Mouse (Mus musculus) stomach, postnatal 0 days (tissue): Measurements from ENCODE around the gene Pax1. TPM values are rescaled to one million over a fixed set of nuclear protein-coding genes. Genes with fewer than 3 reads are reported as not detected.

Experiments used
- ATAC-seq: fragments of 200-750 bp; cut with Nextera tagmentation; 2 replicates; pipeline ENCODE4 v1.8.0; 2017; ENCODE audit not compliant: low FRiP score, low TSS enrichment
- DNase-seq: peaks from one replicate; pipeline ENCODE4 v3.0.0-alpha.2; 2016; ENCODE audit warnings: low spot score
- H3K27ac ChIP-seq: fragments of 300-500 bp; sonication (generic); replicated peaks from 2 replicates; pipeline ENCODE4 v1.5.1; 2014; ENCODE audit warnings: mild to moderate bottlenecking, control low read depth
- H3K27me3 ChIP-seq: fragments of 300-500 bp; sonication (generic); 2 replicates; pipeline ENCODE4 v1.6.1; 2014; ENCODE audit warnings: low read length; ENCODE audit not compliant: control insufficient read depth, insufficient read depth
- H3K36me3 ChIP-seq: fragments of 300-500 bp; sonication (generic); 2 replicates; pipeline ENCODE4 v1.6.1; 2014; ENCODE audit warnings: low read length, mixed read lengths; ENCODE audit not compliant: control insufficient read depth, insufficient read depth
- H3K4me1 ChIP-seq: fragments of 300-500 bp; sonication (generic); replicated peaks from 2 replicates; pipeline ENCODE4 v1.6.1; 2014; ENCODE audit warnings: antibody characterized with exemption; ENCODE audit not compliant: control insufficient read depth, insufficient read depth
- H3K4me2 ChIP-seq: fragments of 300-500 bp; sonication (generic); replicated peaks from 2 replicates; pipeline ENCODE4 v1.6.1; 2014; ENCODE audit warnings: low read depth, mild to moderate bottlenecking, control low read depth, moderate library complexity
- H3K4me3 ChIP-seq: fragments of 300-500 bp; sonication (generic); 2 replicates; pipeline ENCODE4 v1.5.1; 2014; ENCODE audit warnings: low read depth, low read length, control low read depth
- H3K9ac ChIP-seq: fragments of 300-500 bp; sonication (generic); 2 replicates; pipeline ENCODE4 v1.6.1; 2014; ENCODE audit warnings: mild to moderate bottlenecking, low read length, control low read depth, mixed read lengths
- H3K9me3 ChIP-seq: fragments of 300-500 bp; sonication (generic); 2 replicates; pipeline ENCODE4 v1.6.1; 2016; ENCODE audit warnings: low read length; ENCODE audit not compliant: control insufficient read depth
- CTCF ChIP-seq: IDR thresholded peaks from 2 replicates; pipeline ENCODE4 v1.5.1; 2016; ENCODE audit warnings: antibody characterized with exemption, low read depth, mild to moderate bottlenecking, moderate library complexity
- EP300 ChIP-seq: optimal IDR thresholded peaks from 2 replicates; pipeline ENCODE3; 2016; ENCODE audit warnings: antibody characterized with exemption
- WGBS: fragments of 180-500 bp; shearing (Covaris S2); extraction: QIAGEN DNeasy Blood & Tissue Kit; methylation state at CpG from one replicate; pipeline ENCODE4 v1.1.7; 2014; 5-methylcytosine and 5-hydroxymethylcytosine counted together
- polyA plus RNA-seq: library from polyadenylated mRNA; unstranded; fragments of >200 nt; fragmentation: Nextera tagmentation; extraction: Ambion mirVana; gene quantifications from 2 replicates; pipeline ENCODE4 v1.2.1, GENCODE M21; 2015

The Pax1 gene
- polyA plus RNA-seq, 1 experiment from 2014 or later = not detected

DNA sequence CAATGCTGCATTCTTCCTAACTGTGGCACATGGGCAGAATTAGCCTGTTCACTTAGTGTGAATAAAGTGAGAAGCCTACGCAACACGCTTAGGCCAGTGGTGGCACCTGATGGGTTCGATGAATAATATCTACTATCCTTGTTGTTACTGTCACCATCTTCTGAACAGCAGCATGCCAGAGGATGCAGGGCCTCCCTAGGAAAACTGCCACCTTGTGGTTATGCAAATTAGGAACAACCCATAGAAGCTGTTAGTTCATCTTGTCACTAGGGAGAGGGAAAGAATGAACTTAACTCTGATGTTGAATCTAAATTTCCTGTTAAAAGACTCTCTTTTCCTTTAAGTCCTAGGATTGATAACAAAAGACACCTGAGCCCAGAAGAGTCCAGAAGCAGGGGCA lies 53.3 kb downstream of the Pax1 start:
- 93% methylated on average over 3 of the region's 3 CpGs for WGBS
- Histone ChIP-seq H3K9ac (no peak overlapping the region), H3K4me3 (no peak overlapping the region), H3K9me3 (no peaks in the 10 kb centered on the region), H3K27ac (no peak overlapping the region), H3K4me1 (no peaks in the 10 kb centered on the region), H3K4me2 (no peak overlapping the region), H3K27me3 (no peaks in the 10 kb centered on the region), H3K36me3 (no peaks in the 10 kb centered on the region)
- TF ChIP-seq CTCF = 0 out of 2 replicates have a peak, but pooled peaks have one; percentile 23
- no peak for TF ChIP-seq EP300
- ATAC-seq (no peak), DNase-seq (no peak)

DNA sequence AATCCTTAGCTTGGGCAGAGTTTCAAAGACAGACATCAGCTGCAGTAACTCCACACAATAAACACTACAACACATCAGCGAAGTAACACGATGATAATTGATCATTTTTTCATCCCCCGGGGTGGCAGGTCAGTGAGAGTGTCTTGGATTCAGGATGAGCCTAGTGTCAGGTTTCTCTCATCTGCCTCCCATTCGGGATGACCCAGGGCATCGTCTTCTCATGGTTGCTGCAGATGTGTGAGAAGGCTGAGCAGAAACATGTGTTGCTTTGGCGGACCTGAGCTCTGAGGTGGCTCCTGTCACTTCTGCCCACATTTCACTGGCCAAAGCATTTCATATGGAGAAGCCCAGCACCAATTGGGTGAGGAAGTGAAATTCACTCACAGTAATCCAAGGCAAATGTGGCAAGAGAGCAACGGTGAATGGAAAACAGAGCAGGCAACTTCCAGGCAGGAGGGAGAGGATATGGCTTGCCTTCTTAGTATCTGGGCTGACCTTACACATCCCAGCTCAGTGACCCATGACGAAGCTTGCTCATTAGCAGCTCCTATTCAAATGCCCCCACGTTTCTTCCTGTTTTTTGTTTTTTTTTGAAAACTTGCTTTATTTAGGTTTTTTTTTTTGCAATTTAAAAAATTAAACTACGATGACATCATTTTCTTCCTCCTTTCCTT lies 63.0 kb downstream of the Pax1 start:
- Histone ChIP-seq H3K9me3 (no peaks in the 10 kb centered on the region), H3K9ac (no peak overlapping the region), H3K4me3 (no peak overlapping the region), H3K36me3 (no peaks in the 10 kb centered on the region), H3K27ac (no peak overlapping the region), H3K27me3 (no peaks in the 10 kb centered on the region), H3K4me2 (no peak overlapping the region), H3K4me1 (no peaks in the 10 kb centered on the region)
- 47% methylated on average over 10 of the region's 10 CpGs for WGBS
- DNase-seq (no peak), ATAC-seq (no peak)
- TF ChIP-seq CTCF (no peak), EP300 (no peak)

DNA sequence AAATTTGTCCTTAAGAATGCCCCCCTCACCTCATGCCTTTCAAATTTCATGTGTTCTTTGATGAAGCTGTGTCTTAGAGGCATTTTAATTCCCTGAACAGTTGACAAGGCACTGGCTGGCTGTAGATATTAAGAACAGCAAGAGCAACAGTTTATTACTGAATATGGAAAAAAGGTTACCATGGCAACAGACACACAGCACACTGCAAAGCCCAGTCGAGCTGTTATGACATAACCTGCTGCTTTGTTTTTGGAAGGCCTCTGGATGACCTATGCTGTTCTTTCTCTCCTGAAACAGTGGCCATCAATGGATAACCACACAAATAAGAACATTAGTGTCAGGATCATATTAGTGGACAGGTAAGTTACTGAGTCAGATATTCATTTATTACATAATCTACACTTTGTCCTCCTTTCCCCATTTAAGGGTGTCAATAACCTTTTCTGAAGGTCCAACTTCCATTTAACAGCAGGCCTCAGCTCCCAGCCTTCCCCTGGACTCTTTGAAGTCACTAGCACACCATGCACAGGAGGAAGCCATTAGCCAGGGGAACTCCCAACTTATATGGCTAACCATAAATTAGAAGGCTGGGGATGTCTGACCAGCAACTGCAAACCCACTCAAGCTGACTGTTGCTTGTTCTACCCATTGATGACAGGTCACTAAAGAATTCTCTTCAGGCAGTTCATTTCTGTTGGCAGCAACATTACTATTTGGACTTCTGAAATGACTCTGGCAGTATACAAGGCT lies 68.1 kb downstream of the Pax1 start:
- H3K9me3 ChIP-seq = no peaks in the 10 kb centered on the region
- 12% methylated on average over 1 of the region's 1 CpGs for WGBS
- H3K4me3 ChIP-seq = no peak overlapping the region
- no peaks in the 10 kb centered on the region for H3K36me3 ChIP-seq
- H3K9ac ChIP-seq = no peak overlapping the region
- H3K4me1 ChIP-seq = no peaks in the 10 kb centered on the region
- no peak overlapping the region for H3K4me2 ChIP-seq
- ATAC-seq (no peak), DNase-seq (no peak)
- H3K27ac ChIP-seq = no peak overlapping the region
- H3K27me3 ChIP-seq = no peaks in the 10 kb centered on the region
- no peak for TF ChIP-seq CTCF
- TF ChIP-seq EP300 = no peak

DNA sequence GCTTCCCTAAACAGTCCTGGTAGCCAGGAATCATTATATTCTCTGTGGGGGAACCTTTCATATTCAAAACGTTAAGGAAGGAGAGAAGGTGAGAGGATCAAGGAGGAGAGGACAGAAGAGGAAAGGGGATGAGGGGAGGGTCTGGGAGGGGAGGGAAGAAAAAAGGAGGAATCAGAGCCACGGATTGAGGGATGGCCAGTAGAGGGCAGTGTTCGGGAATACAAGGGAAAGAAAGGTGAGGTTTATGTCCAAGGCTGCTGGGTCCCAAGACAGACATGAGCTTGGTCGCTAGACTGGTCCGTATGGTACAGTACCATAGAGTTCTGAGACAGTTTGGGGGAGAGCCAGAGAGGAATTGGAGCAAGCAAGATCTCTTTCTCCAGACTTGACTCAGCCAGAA lies 71.4 kb downstream of the Pax1 start:
- peak; percentile 15 for DNase-seq
- peak; percentile 69 for TF ChIP-seq CTCF
- TF ChIP-seq EP300 = no peak
- Histone ChIP-seq H3K9me3 (no peaks in the 10 kb centered on the region), H3K27me3 (no peaks in the 10 kb centered on the region), H3K4me3 (no peak overlapping the region), H3K9ac (no peak overlapping the region), H3K4me1 (no peaks in the 10 kb centered on the region), H3K27ac (no peak overlapping the region), H3K36me3 (no peaks in the 10 kb centered on the region), H3K4me2 (no peak overlapping the region)
- ATAC-seq = no peak
- 21% methylated on average over 5 of the region's 5 CpGs for WGBS

Other genes starting within 250 kb of the Pax1 start
- 0.47 and 0.64 TPM in 2 replicates for gene Nkx2-2, start 167.7 kb upstream of the Pax1 start, polyA plus RNA-seq